Mouse (Mus musculus) cerebellum, adult 11-12 months (tissue): ENCODE measurements around the gene Podn.
"Not testable (repeated sequence)": the region's sequence is repeated elsewhere in the genome, so short reads cannot be mapped to it uniquely, and the experiment has no call there.

Source experiments
- DNase-seq: peaks from one replicate; pipeline ENCODE4 v3.0.0; 2022

Podn gene

DNA sequence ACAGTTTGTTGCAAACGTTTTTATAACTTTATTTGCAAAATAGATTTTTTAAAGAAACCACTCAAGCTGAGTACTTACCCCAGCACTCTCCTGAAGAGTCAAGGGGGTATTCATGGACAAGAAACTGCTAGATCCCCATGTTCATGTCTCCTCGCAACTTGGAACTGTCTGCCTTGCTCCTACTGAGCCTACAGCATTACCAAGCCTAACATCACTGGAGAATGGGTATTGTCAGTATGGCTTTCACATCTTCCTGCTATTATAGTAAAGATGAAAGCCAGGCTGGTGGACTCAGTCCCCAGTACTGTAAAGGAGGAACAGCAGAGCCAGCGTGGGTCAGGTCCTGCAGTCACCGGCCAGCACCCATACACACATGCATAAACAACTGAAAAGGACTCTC, at the start of gene Podn:
Podn (minus strand) TSS at position 101 of the 400 bp plus-strand sequence.
- no peak for DNase-seq

DNA sequence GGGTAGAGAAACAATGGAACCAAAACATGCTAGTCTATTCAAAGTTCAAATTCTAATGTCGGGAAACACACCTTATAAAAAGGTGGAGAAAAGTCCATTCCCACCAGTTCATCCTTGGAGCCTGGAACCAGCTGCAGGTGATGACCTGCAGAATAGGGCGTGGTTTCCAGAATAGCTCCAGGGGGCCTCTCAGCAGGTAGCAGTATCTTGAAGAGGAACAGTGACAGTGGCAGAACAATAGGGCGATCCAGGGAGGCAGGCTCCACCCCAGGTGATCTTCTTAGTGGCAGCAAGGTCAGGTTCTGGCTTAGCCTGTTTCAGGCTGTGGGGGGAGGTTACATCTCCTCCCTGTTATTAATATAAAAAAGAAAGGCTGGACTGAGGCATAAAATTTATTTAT, 49.3 kb upstream of the Podn start:
- DNase-seq, result not testable (repeated sequence)

DNA sequence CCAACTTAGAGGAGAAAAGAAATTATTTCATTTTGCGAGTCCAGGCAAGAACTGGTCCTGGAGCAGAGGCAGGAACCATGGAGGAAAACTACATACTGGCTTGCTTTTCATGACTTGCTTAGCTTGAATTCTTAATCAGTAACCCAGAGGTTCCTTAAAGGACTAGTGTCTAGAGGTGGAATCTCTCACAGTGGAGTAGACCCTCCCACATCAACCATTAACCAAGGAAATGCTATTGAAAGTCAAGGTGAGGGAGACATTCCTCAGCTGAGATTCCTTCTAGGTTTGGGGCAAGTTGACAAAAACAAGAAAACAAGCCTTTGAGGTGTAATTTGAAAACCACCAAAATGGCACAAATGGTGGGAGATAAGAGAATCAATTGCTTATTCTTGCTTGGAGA, 48.6 kb upstream of the Podn start, which contains the start of gene Scp2:
Scp2 (minus strand) TSS at position 119 of the 400 bp plus-strand sequence.
- no peak for DNase-seq

DNA sequence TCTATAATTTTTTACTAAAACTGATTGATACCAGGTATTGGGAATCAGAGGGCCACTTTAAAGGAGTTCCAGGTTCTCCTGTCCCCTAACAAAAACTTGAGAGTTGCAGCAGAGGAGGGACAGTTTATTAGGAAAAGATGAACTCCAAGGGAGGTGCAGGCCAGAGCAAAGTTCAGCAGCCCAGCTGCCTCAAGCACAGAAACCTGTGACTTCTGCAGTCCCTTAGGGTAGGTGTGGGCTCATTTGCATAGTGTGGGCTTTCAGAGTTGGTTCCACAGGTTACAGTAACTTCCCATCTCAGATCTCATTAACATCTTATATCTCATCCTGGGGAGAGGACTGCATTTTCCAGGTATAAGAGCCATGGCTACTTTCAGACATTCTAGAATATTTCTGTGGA, 47.5 kb upstream of the Podn start:
- no peak for DNase-seq

DNA sequence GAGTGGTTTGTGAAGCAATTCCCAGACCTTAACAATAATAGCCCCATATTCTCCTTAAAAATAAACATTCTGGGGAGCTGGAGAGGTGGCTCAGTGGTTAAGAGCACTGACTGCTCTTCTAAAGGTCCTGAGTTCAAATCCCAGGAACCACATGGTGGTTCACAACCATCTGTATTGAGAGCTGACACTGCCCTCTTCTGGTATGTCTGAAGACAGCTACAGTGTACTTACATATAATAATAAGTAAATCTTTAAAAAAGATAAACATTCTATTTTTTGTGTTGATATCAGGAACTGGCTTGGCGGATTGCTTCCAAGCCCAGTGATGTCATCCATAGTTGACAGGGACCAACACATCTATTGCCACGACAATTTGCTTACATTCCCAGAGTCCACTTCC, 46.9 kb upstream of the Podn start:
- DNase-seq, result not testable (repeated sequence)

DNA sequence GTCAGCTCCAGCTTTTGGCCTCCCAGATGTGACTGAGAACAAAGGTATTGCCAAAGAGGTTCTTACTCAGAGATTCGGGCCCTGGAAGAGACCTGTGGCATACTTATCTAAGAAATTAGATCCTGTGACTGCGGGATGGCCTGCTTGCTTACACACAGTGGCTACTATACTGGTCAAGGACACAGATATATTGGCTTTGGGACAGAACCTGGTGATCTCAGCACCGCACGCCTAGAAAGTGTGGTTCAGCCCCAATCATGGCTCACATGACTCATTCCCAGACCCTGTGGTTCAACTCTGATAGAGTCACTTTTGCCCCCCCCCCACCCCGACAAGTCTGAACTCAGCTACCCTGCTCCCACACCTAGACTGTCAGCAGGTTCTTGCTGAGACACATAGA, 40.7 kb upstream of the Podn start:
- no peak for DNase-seq

DNA sequence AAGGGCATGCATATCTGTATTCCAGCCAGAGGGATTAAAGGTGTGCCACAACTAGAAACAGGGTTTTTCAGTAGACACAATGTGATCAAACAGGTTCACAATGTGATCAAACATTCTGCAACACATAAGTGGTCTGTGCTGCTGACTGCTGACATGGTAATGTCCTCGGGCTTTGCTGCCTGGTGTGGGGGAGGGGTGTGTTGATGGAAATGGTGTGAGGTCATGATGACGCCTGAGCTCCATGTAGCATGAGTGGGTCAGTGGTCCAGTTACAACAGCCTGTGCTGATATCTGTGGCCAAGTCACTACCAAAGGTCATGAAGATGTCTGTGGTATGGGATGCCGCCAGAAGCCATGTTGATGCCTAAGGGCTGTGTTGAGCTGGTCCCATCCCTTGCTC, 34.2 kb upstream of the Podn start:
- no peak for DNase-seq

DNA sequence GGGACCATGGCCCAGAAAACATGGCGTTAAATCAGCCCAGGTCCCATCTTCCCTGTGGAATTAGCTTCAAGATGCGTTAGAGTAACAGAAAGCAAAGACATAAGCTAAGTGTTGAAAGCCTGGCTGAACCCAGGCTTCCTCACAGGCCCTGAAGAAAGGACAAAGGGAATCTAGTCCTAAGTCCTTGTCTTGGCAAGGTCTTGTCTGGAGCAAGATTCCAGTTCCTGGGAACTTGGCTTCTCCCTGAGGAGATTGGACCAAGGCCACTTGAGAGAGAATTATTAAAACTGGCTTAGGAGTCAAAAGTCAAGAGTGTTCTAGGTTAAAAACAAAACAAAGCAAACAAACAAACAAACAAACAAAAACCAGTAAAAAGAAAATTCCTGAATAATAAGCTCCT, 32.1 kb upstream of the Podn start:
- no peak for DNase-seq

DNA sequence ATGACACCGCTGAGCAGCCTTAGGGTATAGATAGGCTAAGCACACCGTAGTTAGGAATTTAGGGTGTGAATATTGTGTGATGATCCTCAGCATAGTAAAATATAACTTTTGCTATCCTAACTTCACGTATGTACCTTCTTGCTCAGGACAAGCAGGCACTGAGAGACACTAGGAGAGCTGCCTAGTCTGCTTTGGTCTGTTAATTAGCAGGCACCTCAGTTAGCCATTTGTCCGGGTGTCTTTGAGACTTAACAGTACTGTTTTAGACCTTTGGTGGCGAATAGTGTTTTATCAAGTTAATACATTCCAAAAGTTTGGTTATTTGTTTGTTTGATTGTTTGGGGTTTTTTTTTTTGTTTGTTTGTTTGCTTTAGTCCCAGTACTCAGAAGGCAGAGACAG, 31.3 kb upstream of the Podn start:
- no peak for DNase-seq

DNA sequence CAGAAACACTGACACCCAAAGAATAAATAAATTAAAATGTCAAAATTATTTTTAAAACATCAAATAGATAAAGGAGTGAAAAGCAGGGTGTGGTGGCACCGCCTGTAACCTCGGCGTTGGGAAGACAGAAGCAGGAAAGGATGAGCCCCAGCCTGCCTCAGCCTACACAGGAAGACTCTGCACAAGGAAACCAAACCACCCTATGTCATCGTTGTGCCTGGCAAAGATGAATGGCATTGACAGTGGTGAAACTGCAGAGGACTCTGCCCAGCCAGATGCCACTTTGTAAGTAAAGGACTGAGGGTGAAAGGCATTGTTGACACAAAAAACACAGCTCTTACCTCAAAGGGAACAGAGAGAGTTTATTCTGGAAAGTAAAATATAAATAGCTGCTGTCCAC, 30.0 kb upstream of the Podn start:
- no peak for DNase-seq

DNA sequence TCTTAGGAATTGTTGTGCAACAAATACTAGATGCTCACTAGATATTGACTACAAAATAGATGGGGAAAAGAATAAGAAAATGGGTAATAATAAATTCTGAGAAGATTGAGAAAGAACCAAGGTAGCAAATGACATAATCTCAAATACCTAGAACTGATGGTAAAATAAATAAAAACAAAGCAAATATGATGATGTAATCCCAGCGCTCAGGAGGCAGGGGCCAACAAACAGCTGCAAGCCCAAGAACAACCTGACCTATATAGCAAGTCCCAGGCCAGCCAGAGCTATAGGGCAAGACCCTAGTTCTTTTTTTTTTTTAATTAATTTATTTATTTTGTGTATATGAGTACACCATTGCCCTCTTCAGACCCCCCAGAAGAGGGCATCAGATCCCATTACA, 27.9 kb upstream of the Podn start:
- DNase-seq, result no peak

DNA sequence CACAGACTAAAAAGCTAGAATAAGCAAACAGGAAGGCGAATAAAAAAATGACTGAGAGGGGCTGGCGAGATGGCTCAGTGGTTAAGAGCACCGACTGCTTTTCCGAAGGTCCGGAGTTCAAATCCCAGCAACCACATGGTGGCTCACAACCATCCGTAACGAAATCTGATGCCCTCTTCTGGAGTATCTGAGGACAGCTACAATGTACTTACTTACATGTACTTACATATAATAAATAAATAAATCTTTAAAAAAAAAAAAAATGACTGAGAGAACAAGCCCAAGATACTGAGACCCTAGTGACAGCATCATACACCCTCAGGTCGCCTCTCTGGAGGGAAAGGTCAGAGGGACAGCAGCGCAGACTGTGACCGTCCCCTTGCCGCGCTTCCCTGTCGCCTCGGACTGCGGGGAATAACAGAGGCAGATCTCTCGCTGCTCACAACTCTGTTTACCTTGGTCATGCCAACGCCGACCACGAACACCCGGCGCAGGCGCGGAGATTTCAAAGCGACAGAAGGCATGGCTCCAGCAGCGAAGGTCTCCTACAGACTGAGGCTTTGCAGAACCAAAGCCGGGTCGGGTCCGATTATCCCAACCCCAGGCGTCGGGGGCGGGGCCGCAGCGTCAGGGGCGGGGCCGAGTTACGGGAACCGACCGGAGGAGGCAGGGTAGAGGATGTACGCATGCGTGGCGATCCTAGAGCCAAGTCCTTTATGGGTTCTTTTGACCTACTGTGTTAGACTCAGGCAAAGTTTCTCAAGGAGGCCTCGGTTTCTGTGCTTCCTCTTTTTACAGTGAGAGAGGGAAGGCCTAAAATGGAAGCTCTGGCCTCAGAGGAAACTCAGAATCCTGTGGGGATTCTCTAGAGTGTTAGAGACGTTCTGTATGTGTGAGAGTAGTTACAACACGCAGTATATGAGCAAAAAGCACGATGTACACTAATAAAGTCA, 22.0 kb upstream of the Podn start:
- peak; percentile 96 for DNase-seq

DNA sequence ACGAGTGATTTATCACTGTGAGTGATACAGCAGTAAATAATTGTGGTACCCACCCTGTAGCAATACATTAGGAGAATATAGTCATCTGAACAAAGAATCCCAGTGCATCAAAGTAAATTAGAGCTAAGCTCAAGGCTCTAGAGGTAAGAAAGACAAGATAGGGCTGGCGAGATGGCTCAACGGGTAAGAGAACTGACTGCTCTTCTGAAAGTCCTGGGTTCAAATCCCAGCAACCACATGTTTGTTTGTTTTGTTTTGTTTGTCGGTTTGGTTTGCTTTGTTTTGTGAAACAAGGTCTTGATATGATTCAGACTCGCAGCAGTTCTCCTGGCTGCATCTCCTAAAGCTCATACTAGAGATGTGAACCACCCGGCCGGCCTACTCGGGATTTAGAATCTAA, 21.2 kb upstream of the Podn start:
- peak; percentile 7 for DNase-seq

DNA sequence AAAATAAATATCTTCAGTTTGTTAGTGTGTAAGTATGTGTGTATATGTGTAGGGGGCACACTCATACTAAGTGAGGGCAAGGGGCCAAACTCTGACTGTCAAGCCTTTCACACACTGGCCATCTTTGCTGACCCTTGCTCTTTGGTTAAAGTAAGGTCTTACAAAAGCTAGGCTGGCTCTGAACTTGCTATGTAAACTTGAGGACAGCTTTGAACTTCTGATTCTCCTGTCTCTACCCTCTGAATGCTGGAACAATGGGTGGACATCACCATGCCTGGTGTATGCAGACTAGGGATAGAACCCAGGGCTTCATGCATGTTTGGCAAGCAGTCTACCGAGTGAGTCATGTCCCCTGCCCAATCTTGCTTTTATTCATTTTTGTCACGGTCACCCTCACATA, 20.2 kb upstream of the Podn start:
- DNase-seq, result no peak

DNA sequence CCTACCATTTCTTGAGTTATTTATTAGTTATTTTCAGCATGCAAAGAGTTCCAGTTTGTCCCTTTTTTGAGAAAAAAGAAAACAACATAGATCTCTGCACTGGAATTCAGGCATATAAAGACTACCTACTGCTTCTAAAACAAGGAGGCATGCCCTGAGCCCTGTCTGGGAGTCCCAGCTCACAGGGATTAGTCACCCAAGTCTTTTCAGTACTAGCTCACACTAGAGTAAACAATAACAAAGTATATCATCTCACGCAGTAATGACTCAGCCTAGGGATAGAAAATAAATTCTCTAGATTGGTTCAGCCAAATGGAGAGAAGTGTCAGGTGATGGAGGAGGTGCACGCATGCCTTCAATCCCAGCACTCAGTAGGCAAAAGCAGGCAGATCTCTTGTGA, 14.5 kb upstream of the Podn start:
- no peak for DNase-seq

DNA sequence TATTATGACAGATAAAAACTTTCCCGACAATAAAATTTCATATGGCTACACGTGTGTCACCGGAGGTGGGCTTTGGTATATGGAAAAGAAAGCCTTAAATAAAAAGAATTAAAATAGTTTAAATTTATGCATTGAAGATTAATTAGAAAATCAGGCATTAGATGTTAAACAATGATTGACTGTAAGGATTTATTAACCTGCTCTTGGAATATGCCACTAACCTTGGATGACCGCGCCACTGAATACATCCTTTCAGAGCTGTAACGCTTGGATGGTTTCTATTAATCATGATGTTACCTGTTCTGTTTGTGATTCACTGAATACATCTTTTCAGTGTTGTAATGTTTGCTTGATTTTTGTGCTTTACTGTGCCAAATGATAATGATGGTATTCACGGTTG, 13.5 kb upstream of the Podn start:
- DNase-seq, result no peak

DNA sequence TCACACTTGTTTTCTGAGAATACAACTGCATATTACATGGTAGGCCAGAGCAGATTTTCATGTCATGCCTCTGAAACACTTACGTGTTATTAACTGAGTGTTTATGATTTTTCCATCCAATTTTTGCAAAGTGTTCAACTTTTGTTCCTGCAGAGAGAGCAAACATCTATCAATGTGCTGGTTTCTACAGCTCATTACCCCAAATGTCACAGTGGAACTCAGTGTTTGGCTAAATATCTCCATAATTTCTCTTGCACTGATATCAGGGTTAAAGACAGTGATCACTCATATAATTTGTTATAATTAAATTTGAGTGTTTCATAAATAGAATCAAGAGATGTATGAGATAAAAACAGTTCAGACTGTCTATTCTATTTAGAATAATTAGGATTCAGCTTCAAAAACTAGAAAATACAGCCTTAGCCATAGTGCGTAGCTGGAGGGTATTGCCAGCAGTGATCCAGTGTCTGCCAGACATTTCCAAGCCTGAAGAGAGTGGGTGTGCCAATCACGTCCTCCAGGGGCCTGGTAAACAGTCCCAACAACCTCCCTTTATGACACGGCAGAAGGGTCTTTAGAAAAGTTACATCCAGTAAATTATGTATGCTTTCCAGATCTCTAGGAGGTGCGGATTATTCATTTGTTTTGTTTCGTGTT, 3.4 kb downstream of the Podn start:
- DNase-seq, result no peak

DNA sequence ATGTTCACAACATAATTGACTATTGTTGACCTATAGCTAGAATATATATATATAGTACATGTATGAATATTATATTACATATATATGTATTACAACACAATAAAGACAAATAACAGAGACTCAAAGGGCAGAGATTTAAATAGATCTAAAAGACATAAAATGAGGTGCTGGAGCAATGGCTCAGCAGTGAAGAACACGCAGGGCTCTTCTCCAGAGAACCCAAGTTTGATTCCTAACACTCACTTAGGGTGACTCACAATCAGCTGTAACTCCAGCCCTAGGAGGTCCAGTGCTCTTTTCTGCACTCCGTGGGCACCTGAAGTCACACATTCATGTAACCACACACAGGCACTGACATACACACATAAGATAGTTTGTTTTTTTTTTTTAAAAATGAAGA, 12.3 kb downstream of the Podn start:
- DNase-seq, result no peak

DNA sequence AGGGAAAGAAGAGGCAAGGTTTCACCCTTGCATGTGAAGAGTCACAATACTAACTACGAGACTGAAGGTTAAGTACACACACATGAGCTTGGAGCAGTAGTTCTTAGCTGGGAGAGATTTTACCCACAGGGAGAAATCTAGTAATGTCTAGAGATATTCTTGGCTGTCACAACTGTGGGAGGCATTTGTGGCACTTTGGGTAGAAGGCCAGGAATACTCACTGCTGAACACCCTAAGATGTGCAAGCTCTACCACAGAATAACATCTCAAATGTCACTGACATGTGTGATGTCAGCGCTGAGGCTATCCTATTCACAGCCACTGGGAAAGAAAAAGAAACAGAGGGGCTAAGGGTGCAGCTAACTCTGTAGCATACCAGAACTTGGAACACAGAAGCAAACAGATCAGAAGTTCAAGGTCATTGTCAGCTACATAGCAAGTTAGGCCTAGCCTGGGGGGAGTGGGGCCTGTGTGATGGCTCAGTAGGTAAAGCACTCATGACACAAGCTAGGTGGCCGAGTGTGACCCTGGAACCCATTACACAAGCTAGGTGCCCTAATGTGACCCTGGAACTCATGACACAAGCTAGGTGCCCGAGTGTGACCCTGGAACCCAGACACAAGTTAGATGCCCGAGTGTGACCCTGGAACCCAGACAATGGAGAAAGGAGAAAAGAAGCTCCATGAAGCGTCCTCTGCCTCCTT, 13.1 kb downstream of the Podn start:
- no peak for DNase-seq

DNA sequence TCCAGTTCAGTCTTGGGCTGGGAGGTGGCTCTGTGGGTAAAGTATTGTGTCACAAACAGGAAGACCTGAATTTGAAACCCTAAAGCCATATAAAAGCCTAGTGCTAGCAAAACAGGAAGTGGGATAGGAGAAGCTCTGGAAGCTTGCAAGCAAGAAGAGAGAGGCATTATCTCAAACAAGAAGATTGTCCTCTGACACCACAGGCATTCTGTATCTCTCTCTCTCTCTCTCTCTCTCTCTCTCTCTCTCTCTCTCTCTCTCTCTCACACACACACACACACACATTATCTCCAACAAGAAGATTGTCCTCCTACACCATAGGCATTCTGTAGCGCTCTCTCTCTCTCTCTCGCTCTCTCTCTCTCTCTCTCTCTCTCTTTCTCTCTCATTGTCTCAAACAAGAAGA, 13.8 kb downstream of the Podn start:
- DNase-seq, result no peak

DNA sequence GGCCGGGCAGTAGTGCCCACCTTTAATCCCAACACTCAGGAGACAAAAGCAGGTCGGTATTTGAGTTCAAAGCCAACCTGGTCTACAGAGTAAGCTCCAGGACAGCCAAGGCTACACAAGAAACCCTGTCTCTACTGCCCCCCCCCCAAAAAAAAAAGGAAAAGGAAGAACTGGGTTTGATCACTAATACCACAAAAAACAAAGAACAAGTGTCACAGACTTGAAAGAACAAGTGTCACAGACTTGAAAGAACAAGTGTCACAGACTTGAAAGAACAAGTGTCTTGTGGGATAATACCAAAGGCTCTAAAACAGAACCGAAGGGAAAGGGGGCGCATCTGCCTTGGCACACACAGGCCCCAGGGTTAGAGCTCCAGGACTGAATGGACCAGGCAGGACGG, 15.4 kb downstream of the Podn start:
- no peak for DNase-seq

DNA sequence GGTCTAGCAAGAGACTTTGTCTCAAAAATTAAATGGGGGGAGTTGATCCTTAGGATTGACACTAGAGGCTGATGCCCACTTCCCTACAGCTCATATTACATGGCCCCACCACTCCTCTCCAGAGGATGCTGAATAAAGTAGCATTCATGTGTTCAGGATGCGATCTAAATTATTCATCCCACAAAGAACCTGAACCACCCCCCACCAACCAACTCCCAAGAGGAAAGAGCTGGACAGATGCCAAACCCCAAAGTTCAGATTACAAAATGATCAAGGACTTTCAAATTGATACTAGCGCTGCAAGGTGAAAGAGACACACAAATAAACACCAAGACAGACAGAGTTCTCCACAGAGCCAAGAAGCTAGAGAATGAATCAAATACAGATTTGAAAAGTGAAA, 16.5 kb downstream of the Podn start:
- no peak for DNase-seq

DNA sequence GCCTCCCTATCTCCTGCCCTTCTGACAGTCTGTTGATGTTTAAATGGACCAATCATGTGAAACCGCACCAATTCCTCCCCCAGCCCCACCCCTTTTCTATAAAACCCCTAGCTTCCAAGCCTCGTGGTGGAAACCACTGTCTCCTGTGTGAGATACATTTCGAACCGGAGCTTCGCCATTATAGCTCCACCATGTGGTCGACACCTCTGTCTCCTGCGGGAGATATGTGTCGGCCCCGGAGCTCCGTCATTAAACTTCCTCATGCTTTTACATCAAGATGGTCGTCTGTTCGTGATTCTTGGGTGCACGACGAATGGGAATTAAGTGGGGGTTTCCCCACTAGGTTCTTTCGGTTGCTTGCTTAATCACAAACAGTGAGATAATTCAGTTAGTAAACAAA, 17.1 kb downstream of the Podn start:
- DNase-seq, result not testable (repeated sequence)
